Mouse (Mus musculus): ENCODE data around the gene Zbtb1.

The Zbtb1 gene

GRCm38 (mm10) chr12:76369206-76369977 lies 674 bp upstream of the Zbtb1 start, which contains the start of gene Zbtb25:
Zbtb25 (minus strand) TSS chr12:76369602.
- peak; percentile 59 for DNase-seq (ENCODE audit: low read depth)

- peak; percentile 64 for DNase-seq (ENCODE audit: low read depth)
Observed at GRCm38 (mm10) chr12:76370831-76371571, 935 bp downstream of the Zbtb1 start.

- DNase-seq (ENCODE audit: low read depth): no peak
Observed at GRCm38 (mm10) chr12:76372046-76372445, 2.0 kb downstream of the Zbtb1 start.

GRCm38 (mm10) chr12:76372881-76373818 lies 3.1 kb downstream of the Zbtb1 start:
- DNase-seq (ENCODE audit: low read depth): no peak

- no peak for DNase-seq (ENCODE audit: low read depth)
Observed at GRCm38 (mm10) chr12:76373991-76374390, 3.9 kb downstream of the Zbtb1 start.

- no peak for DNase-seq (ENCODE audit: low read depth)
Observed at GRCm38 (mm10) chr12:76374911-76375310, 4.8 kb downstream of the Zbtb1 start.

GRCm38 (mm10) chr12:76375506-76375905 lies 5.4 kb downstream of the Zbtb1 start:
- peak; percentile 66 for DNase-seq (ENCODE audit: low read depth)

GRCm38 (mm10) chr12:76376649-76377048 lies 6.6 kb downstream of the Zbtb1 start:
- DNase-seq (ENCODE audit: low read depth): peak; percentile 52

GRCm38 (mm10) chr12:76377059-76377458 lies 7.0 kb downstream of the Zbtb1 start:
- DNase-seq (ENCODE audit: low read depth): no peak

GRCm38 (mm10) chr12:76377726-76378125 lies 7.7 kb downstream of the Zbtb1 start:
- DNase-seq (ENCODE audit: low read depth): no peak

GRCm38 (mm10) chr12:76378556-76378955 lies 8.5 kb downstream of the Zbtb1 start:
- DNase-seq (ENCODE audit: low read depth): no peak

- no peak for DNase-seq (ENCODE audit: low read depth)
Observed at GRCm38 (mm10) chr12:76380151-76380550, 10.1 kb downstream of the Zbtb1 start.

- no peak for DNase-seq (ENCODE audit: low read depth)
Observed at GRCm38 (mm10) chr12:76385342-76385741, 15.3 kb downstream of the Zbtb1 start.

- DNase-seq (ENCODE audit: low read depth): no peak
Observed at GRCm38 (mm10) chr12:76388794-76389193, 18.7 kb downstream of the Zbtb1 start.

GRCm38 (mm10) chr12:76391595-76392271 lies 21.7 kb downstream of the Zbtb1 start:
- DNase-seq (ENCODE audit: low read depth): no peak

- DNase-seq (ENCODE audit: low read depth): no peak
Observed at GRCm38 (mm10) chr12:76392979-76393378, 22.9 kb downstream of the Zbtb1 start.

- DNase-seq (ENCODE audit: low read depth): no peak
Observed at GRCm38 (mm10) chr12:76397281-76397680, 27.2 kb downstream of the Zbtb1 start.

GRCm38 (mm10) chr12:76401674-76402073 lies 31.6 kb downstream of the Zbtb1 start:
- DNase-seq (ENCODE audit: low read depth): no peak

GRCm38 (mm10) chr12:76402991-76403885 lies 33.2 kb downstream of the Zbtb1 start:
- no peak for DNase-seq (ENCODE audit: low read depth)

- peak; percentile 99 for DNase-seq (ENCODE audit: low read depth)
Observed at GRCm38 (mm10) chr12:76403886-76404537, 33.9 kb downstream of the Zbtb1 start, which contains the start of gene Hspa2. Hspa2 (plus strand) TSS chr12:76404176.

All from c-Kit-positive CD71-positive TER-119-negative erythroid progenitor cells, embryonic 14.5 days (primary cell).